Comparison of ENCODE assay signal across 26 mouse cellular contexts in genomic region chr5:76585378-76585777, GRCm38 (mm10).
"Had no signal": no experiment of that assay in that cellular context is flagged by ENCODE, and none has a peak within 500 bp of the region (broad histone marks: within the 10 kb centered on the region; RNA-seq: fewer than 3 reads in every experiment).

No protein-coding gene starts in this region.

- DNase-seq: cerebellum, adult 9-10 months; cerebellum, adult 9-11 months; cerebellum, postnatal 10 days; cerebellum, postnatal 14 days; cerebellum, postnatal 25 days; cerebellum, postnatal 36 days; embryo, embryonic 11 days; forebrain, postnatal 0 days; gastrocnemius, adult 2 months; gastrocnemius, postnatal 10 days; gastrocnemius, postnatal 14 days; gastrocnemius, postnatal 25 days; gastrocnemius, postnatal 36 days; heart, adult 2 months had no signal

- H3K4me3 ChIP-seq: embryonic facial prominence, embryonic 10.5 days; embryonic facial prominence, embryonic 12.5 days; embryonic facial prominence, embryonic 13.5 days; embryonic facial prominence, embryonic 15.5 days; erythroblast, embryonic 14.5 days; forebrain, embryonic 10.5 days; forebrain, embryonic 12.5 days; forebrain, embryonic 13.5 days; forebrain, embryonic 15.5 days; gastrocnemius, adult 2 months; heart, adult 2 months; heart, embryonic 10.5 days had no signal

- H3K9me3 ChIP-seq: embryonic facial prominence, embryonic 10.5 days; embryonic facial prominence, embryonic 12.5 days; embryonic facial prominence, embryonic 13.5 days; embryonic facial prominence, embryonic 15.5 days; forebrain, embryonic 10.5 days; forebrain, embryonic 12.5 days; forebrain, embryonic 13.5 days; forebrain, embryonic 15.5 days; heart, embryonic 10.5 days had no signal

- H3K27ac ChIP-seq: embryonic facial prominence, embryonic 10.5 days; embryonic facial prominence, embryonic 12.5 days; embryonic facial prominence, embryonic 13.5 days; embryonic facial prominence, embryonic 15.5 days; forebrain, embryonic 10.5 days; forebrain, embryonic 12.5 days; forebrain, embryonic 13.5 days; forebrain, embryonic 15.5 days; gastrocnemius, adult 2 months; heart, adult 2 months; heart, embryonic 10.5 days had no signal

- H3K9ac ChIP-seq: embryonic facial prominence, embryonic 12.5 days; embryonic facial prominence, embryonic 13.5 days; embryonic facial prominence, embryonic 15.5 days; forebrain, embryonic 12.5 days; forebrain, embryonic 13.5 days; forebrain, embryonic 15.5 days; forebrain, postnatal 0 days had no signal

- H3K4me2 ChIP-seq: embryonic facial prominence, embryonic 12.5 days; embryonic facial prominence, embryonic 13.5 days; embryonic facial prominence, embryonic 15.5 days; forebrain, embryonic 12.5 days; forebrain, embryonic 13.5 days; forebrain, embryonic 15.5 days had no signal

- H3K27me3 ChIP-seq: embryonic facial prominence, embryonic 12.5 days; embryonic facial prominence, embryonic 13.5 days; embryonic facial prominence, embryonic 15.5 days; forebrain, embryonic 12.5 days; forebrain, embryonic 13.5 days; forebrain, embryonic 15.5 days had no signal

- H3K36me3 ChIP-seq: embryonic facial prominence, embryonic 10.5 days; embryonic facial prominence, embryonic 12.5 days; embryonic facial prominence, embryonic 13.5 days; embryonic facial prominence, embryonic 15.5 days; forebrain, embryonic 10.5 days; forebrain, embryonic 12.5 days; forebrain, embryonic 15.5 days; heart, embryonic 10.5 days had no signal

- ATAC-seq: forebrain, embryonic 13.5 days; forebrain, embryonic 14.5 days; forebrain, embryonic 15.5 days; forebrain, embryonic 16.5 days; forebrain, postnatal 0 days had no signal
